Mouse (Mus musculus): ENCODE measurements around the gene Cpz. TPM values are rescaled to one million over a fixed set of nuclear protein-coding genes. Genes with fewer than 3 reads are reported as not detected.

Cpz gene
- polyA plus RNA-seq, 1 experiment = not detected

DNA sequence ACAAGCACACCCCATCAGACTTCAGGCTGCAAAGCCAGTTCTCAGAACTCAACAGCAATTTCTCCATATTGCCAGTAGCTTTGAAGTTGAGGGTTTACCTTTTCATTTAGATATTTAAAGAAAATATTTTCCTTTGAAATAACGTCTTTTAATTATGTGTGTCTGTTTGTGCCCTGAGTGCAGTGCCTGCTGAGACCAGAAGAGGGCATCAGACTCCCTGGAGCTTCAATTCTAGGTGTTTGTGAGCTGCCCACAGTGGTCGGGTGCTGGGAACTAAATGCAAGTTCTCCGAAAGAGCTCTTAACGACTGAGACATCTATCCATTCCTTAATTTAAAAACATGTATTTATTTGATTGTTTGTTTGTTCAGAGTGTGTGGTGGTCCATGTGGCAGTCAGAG, 65.7 kb downstream of the Cpz start:
- Histone ChIP-seq H3K4me3 (replicated peaks) (no peak overlapping the region), H3K27me3 (ENCODE audit: control insufficient read depth) (no peaks in the 10 kb centered on the region), H3K4me1 (ENCODE audit: control insufficient read depth) (no peaks in the 10 kb centered on the region), H3K9me3 (ENCODE audit: control insufficient read depth, low read length) (no peaks in the 10 kb centered on the region), H3K36me3 (ENCODE audit: control insufficient read depth) (no peaks in the 10 kb centered on the region)
- no peak for TF ChIP-seq GATA1 (IDR thresholded peaks at IDR 0.05; ENCODE audit: low read length)
- no peak for TF ChIP-seq TAL1 (IDR thresholded peaks at IDR 0.05; ENCODE audit: low read length)

DNA sequence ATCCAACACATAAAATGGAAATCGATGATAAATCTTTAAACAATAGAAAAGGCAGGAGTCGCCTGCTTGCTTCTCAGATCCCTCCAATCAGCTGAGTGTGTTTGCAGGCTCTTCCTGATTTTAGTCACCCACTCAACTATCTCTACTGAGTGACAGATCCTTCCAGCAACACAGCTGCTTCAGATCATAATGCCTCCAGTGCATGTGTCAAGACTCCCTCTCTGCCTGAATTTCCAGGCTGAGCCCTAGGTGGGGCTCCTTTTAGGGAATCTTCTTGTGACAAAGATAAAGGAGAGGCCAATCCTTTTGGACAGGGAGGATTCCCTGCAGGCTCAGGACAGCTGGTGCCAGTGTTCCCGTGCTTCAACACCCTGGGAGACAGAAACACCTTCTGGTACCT, 67.2 kb downstream of the Cpz start:
- Histone ChIP-seq H3K36me3 (ENCODE audit: control insufficient read depth) (no peaks in the 10 kb centered on the region), H3K9me3 (ENCODE audit: control insufficient read depth, low read length) (no peaks in the 10 kb centered on the region), H3K27me3 (ENCODE audit: control insufficient read depth) (no peaks in the 10 kb centered on the region), H3K4me3 (replicated peaks) (no peak overlapping the region), H3K4me1 (ENCODE audit: control insufficient read depth) (no peaks in the 10 kb centered on the region)
- no peak for TF ChIP-seq TAL1 (IDR thresholded peaks at IDR 0.05; ENCODE audit: low read length)
- no peak for TF ChIP-seq GATA1 (IDR thresholded peaks at IDR 0.05; ENCODE audit: low read length)

DNA sequence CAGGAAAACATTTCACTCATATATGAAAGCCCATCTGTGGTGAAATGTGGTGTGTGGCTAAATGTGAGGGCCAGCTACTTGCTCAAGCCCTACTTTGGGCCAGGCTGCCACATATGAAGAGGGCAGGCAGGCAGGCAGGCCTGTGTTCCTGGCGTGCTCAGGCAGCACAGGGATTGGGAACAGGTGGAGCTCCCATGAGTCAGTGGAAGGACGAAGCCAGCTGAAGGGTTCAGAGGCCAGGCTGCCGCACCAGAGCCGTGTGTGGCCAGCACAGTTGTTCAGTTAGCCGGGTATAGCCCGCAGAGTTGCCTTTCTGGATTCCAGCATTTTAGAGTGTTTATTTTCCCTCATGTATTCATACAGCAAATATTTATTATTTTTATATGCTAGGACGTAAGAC, 68.1 kb downstream of the Cpz start:
- H3K36me3 ChIP-seq (ENCODE audit: control insufficient read depth) = no peaks in the 10 kb centered on the region
- TF ChIP-seq GATA1 (IDR thresholded peaks at IDR 0.05; ENCODE audit: low read length) (no peak), TAL1 (IDR thresholded peaks at IDR 0.05; ENCODE audit: low read length) (no peak)
- no peaks in the 10 kb centered on the region for H3K4me1 ChIP-seq (ENCODE audit: control insufficient read depth)
- H3K27me3 ChIP-seq (ENCODE audit: control insufficient read depth) = no peaks in the 10 kb centered on the region
- no peak overlapping the region for H3K4me3 ChIP-seq (replicated peaks)
- no peaks in the 10 kb centered on the region for H3K9me3 ChIP-seq (ENCODE audit: control insufficient read depth, low read length)

DNA sequence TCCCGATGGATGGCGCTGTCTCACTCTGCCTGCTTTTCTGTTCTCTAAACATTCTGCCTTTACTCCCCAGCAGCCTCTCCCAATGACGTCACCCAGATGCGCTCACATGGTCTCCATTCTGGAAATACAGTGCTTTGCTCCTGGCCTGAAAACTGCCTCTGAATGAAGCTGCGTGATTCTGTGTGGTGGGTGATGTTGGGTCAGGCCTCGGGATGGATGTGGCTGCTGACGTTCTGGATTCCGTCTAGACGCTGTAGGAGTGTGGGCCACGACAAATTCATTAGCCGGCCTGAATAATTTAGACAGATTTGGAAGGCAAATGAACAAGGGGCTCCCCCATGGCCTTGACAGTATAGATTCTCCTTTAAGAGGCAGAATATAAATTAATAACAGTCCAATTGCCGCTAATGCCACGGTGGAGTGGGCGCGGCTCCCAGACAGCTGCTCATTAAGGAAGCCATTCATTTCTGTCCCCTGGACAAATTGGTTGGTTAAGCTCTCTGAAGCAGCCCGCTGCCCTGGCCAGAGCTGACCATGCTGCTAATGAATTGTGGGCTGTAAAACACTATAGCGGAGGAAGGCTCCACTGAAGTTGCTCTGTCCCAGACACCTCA, 71.2 kb downstream of the Cpz start:
- Histone ChIP-seq H3K4me3 (replicated peaks) (no peak overlapping the region), H3K36me3 (ENCODE audit: control insufficient read depth) (no peaks in the 10 kb centered on the region)
- TF ChIP-seq TAL1 (IDR thresholded peaks at IDR 0.05; ENCODE audit: low read length) (no peak), GATA1 (IDR thresholded peaks at IDR 0.05; ENCODE audit: low read length) (no peak)

More for the DNA sequence above, 71.2 kb downstream of the Cpz start:
- Histone ChIP-seq H3K4me1 (ENCODE audit: control insufficient read depth) (no peaks in the 10 kb centered on the region), H3K27me3 (ENCODE audit: control insufficient read depth) (no peaks in the 10 kb centered on the region), H3K9me3 (ENCODE audit: control insufficient read depth, low read length) (no peaks in the 10 kb centered on the region)

Other genes with a start within 250 kb of the Cpz start
- not detected in 2 replicates for gene Adra2c, start 247.4 kb downstream of the Cpz start, polyA plus RNA-seq (2012)
- gene Hmx1, start 136.6 kb downstream of the Cpz start, polyA plus RNA-seq (2012) = not detected in 2 replicates
- 0.04 and 0.16 TPM in 2 replicates for gene Trmt44, start 49.4 kb upstream of the Cpz start, polyA plus RNA-seq (2012)
- gene Acox3, start 57.3 kb upstream of the Cpz start, polyA plus RNA-seq (2012) = 0.11 and 0.13 TPM in 2 replicates
- gene Htra3, start 154.1 kb upstream of the Cpz start, polyA plus RNA-seq (2012) = not detected in 2 replicates
- 0.01 and 0.03 TPM in 2 replicates for gene Sh3tc1, start 214.3 kb upstream of the Cpz start, polyA plus RNA-seq (2012)
- gene Ablim2, start 232.2 kb upstream of the Cpz start, polyA plus RNA-seq (2012) = not detected in 2 replicates